Mouse (Mus musculus) forebrain, embryonic 11.5 days (tissue): ENCODE measurements around the gene Spen. TPM values are rescaled to one million over a fixed set of nuclear protein-coding genes. Genes with fewer than 3 reads are reported as not detected.

Experiments used
- ATAC-seq: fragments of 200-750 bp; cut with Nextera tagmentation; replicated peaks from 2 replicates; pipeline ENCODE4 v1.8.0; 2017; ENCODE audit warnings: moderate TSS enrichment; ENCODE audit not compliant: low FRiP score
- DNase-seq: peaks from one replicate; pipeline ENCODE4 v3.0.0-alpha.2; 2017; ENCODE audit warnings: low spot score
- H3K27ac ChIP-seq: fragments of 300-500 bp; sonication (generic); 2 replicates; pipeline ENCODE4 v1.5.1; 2014; ENCODE audit warnings: low read depth, low read length
- H3K27me3 ChIP-seq: fragments of 300-500 bp; sonication (generic); 2 replicates; pipeline ENCODE4 v1.6.1; 2014; ENCODE audit warnings: mild to moderate bottlenecking, low read length, mixed read lengths; ENCODE audit not compliant: control insufficient read depth, insufficient read depth
- H3K36me3 ChIP-seq: fragments of 300-500 bp; sonication (generic); 2 replicates; pipeline ENCODE4 v1.6.1; 2014; ENCODE audit warnings: mild to moderate bottlenecking, low read length, moderate library complexity, mixed read lengths; ENCODE audit not compliant: control insufficient read depth, insufficient read depth
- H3K4me1 ChIP-seq: fragments of 300-500 bp; sonication (generic); replicated peaks from 2 replicates; pipeline ENCODE4 v1.6.1; 2014; ENCODE audit warnings: low read length, mixed read lengths; ENCODE audit not compliant: control insufficient read depth, insufficient read depth
- H3K4me2 ChIP-seq: fragments of 300-500 bp; sonication (generic); 2 replicates; pipeline ENCODE4 v1.6.1; 2014; ENCODE audit warnings: low read depth, mild to moderate bottlenecking, low read length, moderate library complexity, mixed read lengths; ENCODE audit not compliant: severe bottlenecking
- H3K4me3 ChIP-seq: fragments of 300-500 bp; sonication (generic); 2 replicates; pipeline ENCODE4 v1.5.1; 2014; ENCODE audit warnings: low read depth, low read length
- H3K9ac ChIP-seq: fragments of 300-500 bp; sonication (generic); 2 replicates; pipeline ENCODE4 v1.6.1; 2014; ENCODE audit warnings: low read length
- H3K9me3 ChIP-seq: fragments of 300-500 bp; sonication (generic); 2 replicates; pipeline ENCODE4 v1.6.1; 2016; ENCODE audit warnings: low read length, mixed read lengths; ENCODE audit not compliant: control insufficient read depth
- WGBS: fragments of 180-500 bp; shearing (Covaris S2); extraction: QIAGEN DNeasy Blood & Tissue Kit; methylation state at CpG from one replicate; pipeline ENCODE4 v1.1.7; 2014; 5-methylcytosine and 5-hydroxymethylcytosine counted together
- polyA plus RNA-seq: library from polyadenylated mRNA; unstranded; fragments of >200 nt; fragmentation: Nextera tagmentation; extraction: Ambion mirVana; gene quantifications from 2 replicates; pipeline ENCODE4 v1.2.1, GENCODE M21; 2014

Gene Spen
- polyA plus RNA-seq, 1 experiment from 2014 or later = 17.1 TPM

GRCm38 (mm10) chr4:141461088-141461487 lies 77.3 kb downstream of the Spen start:
- H3K9me3 ChIP-seq = no peaks in the 10 kb centered on the region
- 52% methylated on average over 12 of the region's 12 CpGs for WGBS
- no peak overlapping the region for H3K4me3 ChIP-seq
- no peak overlapping the region for H3K9ac ChIP-seq
- peaks cover 8% of the 10 kb centered on the region; the same call in 1 of the 2 replicates for H3K4me1 ChIP-seq
- no peak overlapping the region for H3K4me2 ChIP-seq
- H3K27ac ChIP-seq = no peak overlapping the region
- ATAC-seq = no peak
- DNase-seq = no peak
- H3K27me3 ChIP-seq = no peaks in the 10 kb centered on the region
- peaks cover 15% of the 10 kb centered on the region for H3K36me3 ChIP-seq

DNA sequence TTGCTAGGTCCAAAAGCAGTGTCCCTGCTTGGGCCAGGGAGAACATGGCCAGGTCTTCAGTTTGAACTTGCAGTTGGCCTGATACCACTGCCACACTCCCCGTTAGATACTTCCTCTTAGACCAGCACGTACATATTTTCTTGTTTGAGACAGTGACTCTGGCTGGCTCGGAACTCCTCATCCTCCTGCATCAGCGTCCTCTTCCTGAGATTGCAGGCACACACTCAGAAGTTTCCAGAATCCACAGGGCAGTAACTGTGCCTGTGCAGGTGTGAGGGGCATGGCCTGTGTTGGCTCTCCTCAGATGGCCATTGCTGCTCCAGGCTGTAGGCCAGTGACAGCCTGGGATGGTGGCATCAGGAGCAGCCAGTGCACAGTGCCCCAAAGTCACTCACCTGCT lies 77.9 kb downstream of the Spen start:
- Histone ChIP-seq H3K27me3 (no peaks in the 10 kb centered on the region), H3K27ac (no peak overlapping the region), H3K4me3 (no peak overlapping the region), H3K9ac (no peak overlapping the region), H3K4me1 (peaks cover 8% of the 10 kb centered on the region; the same call in 1 of the 2 replicates), H3K4me2 (no peak overlapping the region), H3K36me3 (peaks cover 13% of the 10 kb centered on the region), H3K9me3 (no peaks in the 10 kb centered on the region)
- ATAC-seq (no peak), DNase-seq (no peak)
- 91% methylated on average over 4 of the region's 4 CpGs for WGBS

DNA sequence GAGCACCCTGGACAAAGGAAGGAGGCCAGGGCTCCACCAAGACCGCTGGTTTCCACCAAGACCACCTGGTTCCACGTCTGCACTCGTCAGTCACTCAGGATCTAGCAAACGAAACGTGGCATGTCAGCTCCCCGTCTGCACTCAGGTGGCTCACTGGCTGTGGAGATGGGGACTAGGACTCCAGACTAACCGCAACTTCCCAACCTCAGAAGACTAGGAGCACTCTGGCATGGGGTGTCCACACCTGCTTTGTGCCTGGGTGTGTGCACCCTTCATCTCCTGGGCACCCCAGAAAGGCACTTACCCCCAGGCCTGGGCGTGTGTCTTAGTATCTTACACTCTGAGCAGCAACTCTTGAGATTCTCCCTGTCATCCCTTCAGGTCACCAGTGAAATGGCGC lies 78.6 kb downstream of the Spen start:
- Histone ChIP-seq H3K4me3 (no peak overlapping the region), H3K27me3 (no peaks in the 10 kb centered on the region), H3K27ac (no peak overlapping the region), H3K9ac (no peak overlapping the region), H3K4me2 (no peak overlapping the region), H3K9me3 (no peaks in the 10 kb centered on the region), H3K36me3 (peaks cover 7% of the 10 kb centered on the region), H3K4me1 (peaks cover 8% of the 10 kb centered on the region; the same call in 1 of the 2 replicates)
- ATAC-seq (no peak), DNase-seq (no peak)
- WGBS = 91% methylated on average over 9 of the region's 9 CpGs

- no peak overlapping the region for H3K9ac ChIP-seq
- no peak overlapping the region for H3K4me3 ChIP-seq
- 0 out of 2 replicates have a peak overlapping the region, but pooled peaks have one; percentile 4 for H3K27ac ChIP-seq
- DNase-seq = no peak
- no peak overlapping the region for H3K4me2 ChIP-seq
- no peaks in the 10 kb centered on the region for H3K9me3 ChIP-seq
- ATAC-seq = no peak
- peaks cover 8% of the 10 kb centered on the region; the same call in 1 of the 2 replicates for H3K4me1 ChIP-seq
- no peaks in the 10 kb centered on the region for H3K27me3 ChIP-seq
- WGBS = 58% methylated on average over 3 of the region's 3 CpGs
- H3K36me3 ChIP-seq = no peaks in the 10 kb centered on the region
Measured at GRCm38 (mm10) chr4:141458888-141459287, 79.5 kb downstream of the Spen start.

DNA sequence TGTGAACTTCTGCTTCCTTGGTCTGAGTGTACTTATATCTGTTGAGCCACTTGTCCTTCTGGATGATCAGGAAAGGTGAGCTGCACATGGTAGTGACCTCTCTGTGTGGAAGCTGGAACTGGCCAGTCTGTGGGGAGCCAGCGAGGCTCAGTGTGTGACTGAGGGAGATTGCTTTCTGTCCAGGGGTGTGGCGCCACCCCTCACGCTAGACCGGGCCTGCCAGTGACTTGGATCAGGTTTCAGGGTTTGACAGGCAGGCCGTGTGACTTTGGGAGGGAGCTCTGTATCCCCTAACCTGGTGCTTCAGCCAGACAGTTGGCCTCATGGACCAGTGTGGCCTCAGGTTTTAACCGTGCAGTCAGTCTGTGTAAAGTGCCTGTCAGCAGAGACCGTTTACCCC lies 80.2 kb downstream of the Spen start:
- WGBS = 13% methylated on average over 7 of the region's 7 CpGs
- DNase-seq (no peak), ATAC-seq (no peak; the same call in 1 of the 2 replicates)
- Histone ChIP-seq H3K4me3 (no peak overlapping the region), H3K36me3 (no peaks in the 10 kb centered on the region), H3K27ac (peak overlapping the region; percentile 4; the same call in 1 of the 2 replicates), H3K9me3 (no peaks in the 10 kb centered on the region), H3K9ac (no peak overlapping the region), H3K4me2 (no peak overlapping the region), H3K4me1 (peaks cover 8% of the 10 kb centered on the region; the same call in 1 of the 2 replicates), H3K27me3 (no peaks in the 10 kb centered on the region)

- Histone ChIP-seq H3K4me3 (no peak overlapping the region), H3K4me1 (peaks cover 8% of the 10 kb centered on the region; the same call in 1 of the 2 replicates), H3K9me3 (no peaks in the 10 kb centered on the region), H3K36me3 (peaks cover 3% of the 10 kb centered on the region; the same call in 1 of the 2 replicates), H3K9ac (no peak overlapping the region), H3K27me3 (no peaks in the 10 kb centered on the region), H3K4me2 (no peak overlapping the region), H3K27ac (no peak overlapping the region)
- no peak for DNase-seq
- 93% methylated on average over 14 of the region's 14 CpGs for WGBS
- no peak for ATAC-seq
Measured at GRCm38 (mm10) chr4:141456193-141456938, 82.0 kb downstream of the Spen start.

GRCm38 (mm10) chr4:141455526-141455925 lies 82.9 kb downstream of the Spen start:
- H3K9ac ChIP-seq = no peak overlapping the region
- no peak overlapping the region for H3K27ac ChIP-seq
- H3K9me3 ChIP-seq = no peaks in the 10 kb centered on the region
- ATAC-seq = no peak
- H3K36me3 ChIP-seq = peaks cover 3% of the 10 kb centered on the region; the same call in 1 of the 2 replicates
- DNase-seq = no peak
- H3K4me3 ChIP-seq = no peak overlapping the region
- WGBS = 92% methylated on average over 4 of the region's 4 CpGs
- H3K4me1 ChIP-seq = peaks cover 8% of the 10 kb centered on the region; the same call in 1 of the 2 replicates
- no peak overlapping the region for H3K4me2 ChIP-seq
- no peaks in the 10 kb centered on the region for H3K27me3 ChIP-seq

- Histone ChIP-seq H3K4me2 (no peak overlapping the region), H3K4me1 (peaks cover 8% of the 10 kb centered on the region; the same call in 1 of the 2 replicates), H3K27ac (no peak overlapping the region), H3K4me3 (no peak overlapping the region), H3K9me3 (no peaks in the 10 kb centered on the region), H3K36me3 (peaks cover 3% of the 10 kb centered on the region; the same call in 1 of the 2 replicates), H3K27me3 (no peaks in the 10 kb centered on the region), H3K9ac (no peak overlapping the region)
- 82% methylated on average over 14 of the region's 14 CpGs for WGBS
- DNase-seq (no peak), ATAC-seq (no peak)
Measured at GRCm38 (mm10) chr4:141454581-141455350, 83.6 kb downstream of the Spen start.
